Mouse (Mus musculus) megakaryocyte, adult 5-6 weeks (primary cell): ENCODE results near the gene Cyb561d2. TPM values are rescaled to one million over a fixed set of nuclear protein-coding genes. Genes with fewer than 3 reads are reported as not detected.

ENCODE experiments used
- ATAC-seq: 2 replicates; pipeline ENCODE4 v1.8.0; 2016; ENCODE audit warnings: mild to moderate bottlenecking, inconsistent platforms; ENCODE audit not compliant: poor library complexity, severe bottlenecking
- total RNA-seq, 2 experiments: library from RNA; stranded (forward) in 1 of 2; stranded (reverse) in 1 of 2; fragments of 153-499, 151-499 nt in 1 of 2; fragments of 221-1000, 200-1000 nt in 1 of 2; gene quantifications; 2 replicates each; pipeline versions ENCODE4 v1.2.3 to v1.2.4; 2015 to 2017

The Cyb561d2 gene
- total RNA-seq, 2 experiments from 2014 or later, result 12.8 to 14.2 TPM

DNA sequence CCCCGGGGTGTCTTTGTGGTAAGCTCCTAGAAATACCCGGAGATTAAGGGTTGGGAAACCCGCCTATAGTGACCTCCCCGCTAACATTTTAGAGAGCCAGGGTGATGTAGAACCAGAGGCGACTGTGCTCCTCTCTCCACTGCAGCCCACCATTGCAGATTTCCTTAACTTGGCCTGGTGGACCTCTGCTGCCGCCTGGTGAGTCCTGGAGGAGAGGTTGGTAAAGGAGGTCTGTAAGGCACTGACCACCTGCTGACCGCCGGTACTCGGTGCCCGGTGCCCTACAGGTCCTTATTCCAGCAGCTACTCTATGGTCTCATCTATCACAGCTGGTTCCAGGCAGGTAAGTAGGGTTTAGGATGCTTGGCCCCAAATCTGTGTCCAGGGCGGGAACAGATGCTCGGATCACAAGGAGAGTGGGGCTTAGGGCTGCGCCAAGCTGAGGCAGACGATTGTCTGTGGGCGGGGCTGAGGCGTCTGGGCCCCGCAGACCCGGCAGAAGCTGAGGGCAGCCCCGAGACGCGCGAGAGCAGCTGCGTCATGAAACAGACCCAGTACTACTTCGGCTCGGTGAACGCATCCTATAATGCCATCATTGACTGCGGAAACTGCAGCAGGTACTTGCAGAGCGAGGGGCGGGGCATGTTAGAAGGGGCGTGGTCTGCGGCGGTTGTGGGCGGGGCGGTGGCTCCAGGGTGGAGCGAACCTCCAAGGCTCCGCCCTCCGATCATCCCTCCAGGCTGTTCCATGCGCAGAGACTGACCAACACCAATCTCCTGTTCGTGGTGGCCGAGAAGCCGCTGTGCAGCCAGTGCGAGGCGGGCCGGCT lies 15.6 kb downstream of the Cyb561d2 start:
- ATAC-seq, result peak; percentile 65

DNA sequence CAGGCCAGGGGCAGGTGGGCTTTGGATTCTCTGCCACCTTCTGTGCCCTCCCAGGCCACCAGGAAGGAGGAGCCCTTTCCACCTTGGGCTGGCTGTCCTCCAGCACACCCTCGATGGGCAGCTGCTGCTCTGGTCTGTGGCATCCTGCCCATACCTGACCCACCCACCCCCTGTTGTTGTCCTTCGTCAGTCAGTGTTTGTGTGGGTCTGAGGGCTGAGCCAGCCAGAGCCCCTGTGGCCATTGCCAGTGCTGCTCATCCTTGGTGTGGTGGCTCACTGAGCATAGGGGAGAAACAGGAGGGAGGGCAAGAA lies 19.6 kb downstream of the Cyb561d2 start:
- ATAC-seq, result no peak

DNA sequence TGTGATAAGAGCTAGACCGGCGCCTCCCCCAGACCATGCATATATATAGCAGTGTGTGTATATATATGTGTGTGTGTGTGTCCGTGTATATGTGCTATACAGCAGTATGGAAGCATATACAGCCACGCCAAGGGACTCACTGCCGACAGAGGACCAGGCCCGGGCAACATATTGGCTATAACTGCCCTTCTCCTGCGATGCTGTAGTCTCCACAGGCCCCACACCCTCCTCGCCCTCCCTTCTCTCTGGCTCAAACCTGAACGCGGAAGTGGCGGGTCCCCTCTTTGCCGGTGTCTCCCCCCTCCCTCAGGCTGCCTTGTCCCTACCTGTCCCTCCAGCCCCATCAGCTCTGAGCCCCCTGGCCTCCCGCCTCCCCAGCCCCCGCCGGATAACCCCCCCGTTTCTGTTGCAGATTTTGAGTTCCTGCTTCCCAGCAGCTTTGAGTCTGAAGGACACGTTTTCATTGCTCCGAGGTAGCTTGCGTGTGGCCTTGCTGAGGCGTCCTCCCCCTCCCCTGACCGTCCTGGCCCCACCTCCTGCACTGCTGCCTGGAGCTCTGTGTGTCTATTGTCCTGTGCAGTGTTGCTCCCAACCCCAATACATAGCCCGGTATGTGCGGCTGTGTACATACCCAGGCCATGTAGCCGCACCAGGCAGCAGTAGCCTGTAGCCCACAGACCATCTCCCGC lies 20.1 kb downstream of the Cyb561d2 start:
- ATAC-seq, result peak; percentile 48

DNA sequence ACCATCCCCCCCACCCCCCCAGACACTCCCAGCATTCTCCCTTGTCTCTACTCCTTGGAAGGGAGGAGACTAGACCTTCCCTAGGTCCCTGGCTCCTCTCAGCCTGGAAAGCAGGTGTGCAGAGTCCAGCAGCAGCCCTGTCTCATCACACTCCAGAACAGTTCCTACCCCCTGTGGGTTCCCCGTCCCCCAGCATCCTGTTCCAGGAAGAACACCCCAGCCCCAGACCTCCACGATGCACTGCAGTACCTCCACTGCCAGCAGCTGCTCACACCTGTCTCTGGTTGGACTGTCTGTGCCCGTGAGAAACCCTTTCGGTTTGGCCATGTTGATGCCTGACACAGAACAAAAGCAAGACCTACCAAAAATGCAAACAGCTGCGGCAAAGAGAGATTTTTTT lies 20.8 kb downstream of the Cyb561d2 start:
- no peak for ATAC-seq

DNA sequence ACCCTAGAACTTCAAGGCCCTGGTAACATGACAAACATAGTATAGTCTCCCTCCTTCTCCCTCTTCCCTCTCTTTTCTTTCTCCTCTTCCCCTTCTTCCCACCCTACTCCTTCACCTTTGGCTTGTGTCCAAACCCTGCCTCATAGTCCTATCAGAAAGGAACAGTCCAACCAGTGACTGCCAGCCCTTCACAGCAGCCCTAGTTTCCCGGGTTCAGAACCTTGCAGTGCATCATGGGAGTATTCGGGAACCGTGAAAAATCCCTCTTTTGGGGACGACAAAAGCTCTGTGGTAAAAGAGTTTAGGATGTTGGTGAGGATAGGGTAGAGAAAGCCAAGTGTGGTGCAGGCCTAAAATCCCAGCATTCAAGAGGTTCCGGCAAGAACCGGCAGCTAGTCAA lies 21.7 kb downstream of the Cyb561d2 start:
- no peak for ATAC-seq

DNA sequence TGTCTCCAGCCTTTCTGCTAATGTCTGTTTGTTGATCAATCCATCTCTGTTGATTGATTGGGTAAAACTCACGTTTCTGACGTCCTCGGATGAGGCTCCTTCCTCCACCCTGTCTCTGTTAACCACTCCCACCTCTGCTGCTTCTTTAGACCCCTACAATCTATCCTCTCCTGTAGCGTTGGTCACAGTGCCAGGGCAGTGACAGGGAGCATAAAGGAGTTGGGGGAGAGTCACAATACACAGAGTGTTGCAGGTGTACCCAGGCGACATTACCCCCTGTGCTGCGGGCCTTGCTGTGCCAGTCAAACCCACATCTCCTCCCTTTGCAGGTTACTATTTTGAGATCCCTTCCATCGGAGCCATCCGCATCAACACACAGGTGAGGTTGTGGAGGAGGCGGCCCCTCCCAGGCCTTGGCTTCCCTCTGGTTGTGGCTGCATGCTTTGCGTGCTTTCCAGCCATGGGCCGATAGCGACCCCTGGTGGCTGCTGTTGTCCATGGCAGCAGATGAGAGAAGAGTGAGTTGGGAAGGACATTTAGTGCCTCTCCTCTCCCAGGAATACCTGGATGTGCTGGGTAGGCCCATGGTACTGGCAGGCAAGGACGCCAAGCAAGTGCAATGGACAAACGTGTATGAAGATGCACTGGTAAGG lies 27.6 kb downstream of the Cyb561d2 start:
- ATAC-seq, result peak; percentile 93

DNA sequence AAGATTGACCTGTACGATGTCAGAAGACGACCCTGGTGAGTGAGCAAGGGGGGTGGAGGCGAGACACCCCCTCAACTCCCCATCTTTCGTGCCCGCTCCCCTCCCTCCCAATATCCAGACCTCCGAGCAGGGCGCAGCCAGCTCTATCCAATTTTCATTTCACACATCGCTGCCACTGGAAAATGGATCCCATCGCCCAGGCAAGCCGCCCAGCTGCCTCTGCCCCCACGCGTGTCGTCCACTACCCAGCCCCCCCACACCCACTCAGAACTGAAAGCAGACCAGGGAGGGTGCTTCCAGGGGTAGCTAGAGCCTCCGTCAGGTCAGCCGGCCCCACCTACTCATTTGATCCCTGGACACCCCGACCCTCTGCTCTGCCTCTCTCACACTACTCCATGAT lies 29.7 kb downstream of the Cyb561d2 start:
- ATAC-seq, result no peak

DNA sequence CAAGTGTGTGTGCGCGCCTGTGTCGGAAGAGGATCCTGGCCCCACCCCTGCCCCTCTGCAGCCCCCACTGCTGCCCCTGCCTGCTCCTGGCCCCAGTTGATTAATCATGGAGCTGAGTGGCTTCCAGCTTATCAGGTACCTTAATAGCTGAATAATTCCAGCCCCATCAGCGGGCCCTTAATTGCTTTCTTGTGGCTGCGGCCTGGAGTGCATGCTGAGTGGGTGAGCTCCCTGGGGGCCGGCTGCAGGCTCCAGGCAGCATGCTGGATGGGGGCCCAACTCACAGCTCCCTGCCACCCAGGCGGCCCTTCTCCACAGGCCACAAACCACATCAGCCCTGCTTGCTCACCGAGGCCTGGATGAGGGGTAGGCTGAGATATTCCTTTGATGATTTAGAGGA lies 30.6 kb downstream of the Cyb561d2 start:
- ATAC-seq, result no peak

DNA sequence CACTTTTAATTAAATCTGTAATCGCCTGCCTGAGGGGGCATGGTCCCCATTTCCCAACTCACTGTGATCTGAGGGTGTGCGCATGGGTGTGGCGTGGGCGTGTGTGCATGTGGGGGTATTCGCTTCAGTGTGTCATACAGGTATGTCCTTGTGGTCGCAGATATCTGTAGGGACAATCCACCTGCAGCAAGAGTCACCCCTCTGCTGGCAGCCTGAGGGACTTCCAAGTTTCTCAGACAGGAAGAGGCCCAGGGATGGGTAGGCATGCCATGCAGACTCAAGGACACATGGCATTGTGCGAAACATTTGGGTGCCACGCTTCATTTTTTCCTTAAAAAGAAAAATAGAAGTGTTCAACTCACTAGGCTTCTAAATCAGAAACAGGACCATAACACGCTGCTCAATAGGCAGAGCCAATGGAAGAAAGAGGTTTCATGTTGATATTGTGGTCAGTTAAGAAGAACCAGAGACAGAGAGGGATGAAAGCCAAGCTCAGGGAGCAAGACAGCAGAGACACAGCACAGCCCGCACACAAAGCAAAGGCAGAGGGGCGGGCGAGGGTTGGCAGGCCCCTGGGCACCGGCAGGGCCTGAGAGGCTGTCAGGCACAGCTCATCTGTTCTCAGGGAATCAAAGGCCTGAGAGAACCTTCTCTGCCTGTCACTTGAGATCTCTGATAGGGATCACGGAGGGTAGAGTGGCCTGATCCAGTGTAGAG lies 31.5 kb downstream of the Cyb561d2 start:
- no peak for ATAC-seq

DNA sequence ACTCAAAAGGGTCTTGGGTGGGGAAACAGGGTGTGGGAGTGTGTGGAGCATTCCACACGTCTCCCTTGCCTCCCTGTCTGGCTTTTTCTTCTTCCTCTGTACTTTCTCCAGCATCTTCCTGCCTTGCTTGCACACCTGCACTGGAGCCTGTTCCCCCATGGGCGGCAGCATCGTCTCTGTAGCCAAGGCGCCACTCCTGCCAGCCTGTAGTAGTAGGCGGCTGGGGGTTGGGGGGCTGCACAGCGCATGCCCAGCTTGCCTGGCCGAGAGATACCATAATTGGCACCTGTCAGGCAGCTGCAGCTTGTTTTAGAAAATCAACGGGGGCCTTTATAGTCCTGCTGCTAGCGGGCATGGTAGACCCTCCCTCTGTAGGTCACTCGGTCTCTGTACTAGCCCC lies 33.7 kb downstream of the Cyb561d2 start:
- no peak for ATAC-seq

DNA sequence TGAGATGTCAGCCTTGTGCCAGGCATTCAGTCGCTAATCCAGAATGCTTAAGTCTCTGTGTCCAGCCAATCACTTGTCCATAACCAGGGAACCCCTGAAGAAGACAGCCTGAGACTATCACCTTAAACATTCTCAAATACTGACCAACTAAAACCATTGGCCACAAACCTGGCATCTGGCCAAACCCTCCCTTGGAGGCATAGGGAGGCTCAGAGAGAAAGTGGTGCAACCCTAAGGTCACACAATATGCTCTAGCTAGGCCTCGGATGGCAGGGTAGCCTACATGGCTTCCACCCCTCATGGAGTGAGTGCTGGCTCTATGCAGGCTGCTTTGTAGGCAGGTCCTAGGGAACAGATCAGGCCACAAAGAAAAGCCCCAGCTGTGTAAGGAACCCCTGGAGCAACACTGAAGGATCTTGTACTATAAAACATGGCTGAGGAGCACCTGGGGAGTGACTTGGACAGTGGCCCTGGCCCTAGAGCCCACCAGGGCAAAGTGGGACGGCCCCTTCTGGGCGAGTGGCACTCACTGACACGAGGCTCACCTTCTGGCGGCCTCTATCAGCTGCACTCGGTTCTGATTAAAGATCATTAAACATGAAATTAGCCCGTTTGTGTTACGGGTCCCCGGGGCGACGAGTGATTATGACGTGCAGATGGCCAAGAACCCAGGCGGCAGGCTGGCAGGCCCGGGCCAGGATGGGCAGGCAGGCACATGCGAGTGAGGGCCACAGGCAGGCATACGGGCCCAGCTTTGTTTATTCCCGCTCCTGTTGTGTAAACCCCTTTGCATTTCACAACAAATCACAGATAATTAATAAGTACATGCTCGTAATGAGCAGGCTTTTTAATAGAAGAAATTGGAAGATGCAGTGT lies 37.1 kb downstream of the Cyb561d2 start:
- no peak for ATAC-seq

DNA sequence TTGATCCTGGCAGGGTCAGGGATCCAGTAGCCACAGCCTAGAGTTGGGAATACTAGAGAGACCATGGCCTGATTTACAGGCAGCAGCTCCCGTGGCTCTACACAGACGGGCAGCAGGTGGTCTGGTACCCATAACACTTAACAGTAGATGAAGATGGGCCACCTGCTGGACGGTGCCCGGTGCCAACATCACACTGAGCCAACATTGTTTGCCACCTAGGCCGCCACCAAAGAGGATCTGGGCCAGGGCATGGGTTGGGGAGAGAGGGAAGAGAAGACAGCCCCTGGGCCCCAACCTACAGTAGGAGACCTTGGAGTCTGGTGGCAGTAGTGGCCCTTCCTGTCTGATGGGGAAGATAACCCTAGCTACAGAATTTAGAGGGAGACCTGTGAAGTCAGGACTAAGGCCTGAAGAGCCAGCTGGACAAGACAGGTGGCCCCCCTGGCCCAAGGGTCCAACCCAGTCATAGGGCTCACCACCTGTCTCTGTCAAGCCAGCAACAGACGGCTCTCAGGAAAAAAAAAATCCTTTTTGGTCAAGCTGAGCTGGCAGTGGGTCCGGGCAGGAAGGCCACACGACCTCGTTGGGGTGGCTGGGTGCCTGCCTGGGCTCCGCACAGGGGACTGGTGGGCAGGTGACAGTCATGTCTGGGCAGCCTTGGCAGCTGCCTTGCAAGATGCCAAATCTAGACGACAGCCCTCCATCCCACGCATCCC lies 39.7 kb downstream of the Cyb561d2 start:
- ATAC-seq, result no peak

DNA sequence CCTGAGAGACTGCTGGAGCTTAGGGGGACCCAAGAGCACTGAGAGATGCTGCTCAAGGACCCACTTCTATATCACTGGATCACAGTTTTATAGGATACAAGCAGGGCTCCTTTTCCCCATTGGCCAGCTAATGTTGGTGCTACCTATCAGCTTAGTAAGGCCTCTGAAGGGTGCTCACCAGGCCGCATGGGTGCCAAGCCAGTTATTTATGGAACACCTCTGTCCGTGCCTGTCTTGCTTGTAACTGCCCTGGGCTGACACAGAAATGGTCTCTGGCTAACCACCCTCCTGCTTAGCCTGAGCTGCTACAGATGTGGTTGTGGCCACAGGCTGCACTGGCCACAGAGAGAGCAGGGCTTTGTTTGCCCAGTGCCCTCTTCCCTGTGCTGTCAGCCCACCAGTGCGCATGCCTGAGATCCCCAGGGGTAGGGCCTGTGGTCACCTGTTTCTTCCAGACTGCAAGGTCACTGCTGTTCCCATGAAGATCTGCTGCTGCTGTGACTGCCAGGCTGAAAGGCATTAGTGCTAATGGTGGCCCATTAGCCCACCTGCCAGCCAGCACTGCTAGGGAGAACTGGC lies 41.2 kb downstream of the Cyb561d2 start:
- ATAC-seq, result no peak

DNA sequence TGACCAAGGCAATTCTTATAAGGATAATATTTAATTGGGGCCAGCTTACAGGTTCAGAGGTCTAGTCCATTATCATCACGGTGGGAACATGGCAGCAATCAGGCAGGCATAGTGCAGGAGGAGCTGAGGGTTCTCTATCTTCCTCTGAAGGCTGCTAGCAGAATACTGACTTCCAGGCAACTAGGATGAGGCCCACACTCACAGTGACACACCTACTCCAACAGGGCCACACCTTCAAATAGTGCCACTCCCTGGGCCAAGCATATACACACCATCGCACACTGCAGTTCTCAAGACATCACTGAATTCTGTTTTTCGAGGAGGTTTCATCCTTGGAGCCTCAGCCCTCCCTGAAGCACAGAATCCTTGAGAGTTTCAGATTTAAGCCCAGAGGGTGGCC lies 45.6 kb downstream of the Cyb561d2 start:
- no peak for ATAC-seq

DNA sequence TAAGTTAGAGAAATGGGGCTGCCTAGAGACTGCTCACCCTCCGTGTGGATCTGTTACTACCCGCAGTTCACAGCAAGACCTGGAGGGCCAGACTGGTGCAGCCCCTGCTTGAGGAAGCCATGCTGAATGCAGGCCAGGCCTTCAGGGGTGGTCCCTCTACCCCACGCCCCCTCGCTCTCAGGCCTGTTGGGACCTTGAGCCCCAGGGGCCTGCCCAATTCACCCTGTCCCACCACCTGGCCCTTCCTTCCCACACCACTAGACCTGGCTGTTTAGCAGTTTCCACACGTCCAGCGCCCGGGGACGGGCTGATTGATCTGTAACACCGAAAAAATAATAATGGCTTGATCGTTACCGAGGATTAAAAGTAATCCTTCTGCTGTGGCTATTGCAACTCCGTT lies 47.8 kb downstream of the Cyb561d2 start:
- ATAC-seq, result no peak

DNA sequence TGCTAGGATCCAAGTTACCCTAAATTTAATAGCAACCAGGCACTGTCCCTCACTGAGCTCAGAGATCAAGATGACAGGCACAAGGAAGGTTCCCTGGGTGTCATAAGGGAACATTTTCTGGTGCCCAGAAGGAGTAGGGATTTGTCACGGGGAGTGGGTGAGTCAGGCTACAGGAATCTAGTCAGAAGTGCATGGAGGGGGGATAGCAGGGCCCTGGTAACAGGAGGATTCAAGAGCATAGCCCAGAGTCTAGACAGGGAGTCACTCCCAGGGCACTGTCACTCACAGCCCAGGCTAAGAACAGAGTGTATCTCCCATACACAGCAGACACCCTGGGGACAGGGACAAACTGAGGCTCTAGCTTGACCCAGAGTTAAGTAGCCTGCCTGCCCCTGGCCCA lies 48.5 kb downstream of the Cyb561d2 start:
- ATAC-seq, result no peak

DNA sequence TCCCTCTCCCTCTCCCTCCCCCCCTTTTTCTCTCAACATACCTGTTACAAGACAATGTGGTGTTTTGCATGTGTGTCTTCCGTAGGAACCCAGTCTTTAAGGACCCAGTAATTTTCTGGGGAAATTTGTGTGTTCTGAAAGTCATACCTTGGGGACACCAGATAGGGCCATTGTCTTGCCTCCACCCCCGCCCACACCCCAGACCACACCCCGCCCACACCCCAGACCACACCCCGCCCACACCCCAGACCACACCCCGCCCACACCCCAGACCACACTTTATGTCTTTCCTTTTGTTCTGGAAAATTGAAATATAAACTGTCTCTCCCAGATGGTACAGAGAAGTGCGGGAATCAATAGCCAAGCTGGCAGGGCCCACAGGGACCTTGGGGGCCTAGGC lies 51.4 kb downstream of the Cyb561d2 start:
- ATAC-seq, result no peak

DNA sequence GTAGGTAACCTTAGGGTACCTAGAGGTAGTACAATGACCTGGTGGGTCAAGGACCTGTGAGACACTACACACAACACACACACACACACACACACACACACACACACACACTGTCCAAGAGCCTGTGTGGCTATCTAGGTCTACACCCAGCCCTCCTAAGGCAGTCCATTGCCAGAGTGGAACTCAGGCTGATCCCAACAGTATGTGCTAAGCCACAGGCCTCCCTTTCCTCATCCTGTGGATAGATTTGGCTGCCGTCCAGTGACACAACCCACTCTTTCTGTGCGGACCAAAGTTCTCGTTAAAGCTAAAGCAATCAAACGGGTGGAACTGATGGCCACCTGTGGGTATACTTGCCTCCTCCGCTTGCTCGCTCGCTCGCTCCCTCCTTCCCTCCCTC lies 51.8 kb downstream of the Cyb561d2 start:
- ATAC-seq, result no peak
